Mouse (Mus musculus) kidney, postnatal 36 days (tissue): Measurements from ENCODE around the gene Cd300lf.

Source experiments
- DNase-seq, 2 experiments: peaks; one replicate each; pipeline ENCODE4 v3.0.0; 2021 to 2022; ENCODE audit warnings: mixed read lengths in 2 of 2

Gene Cd300lf

GRCm38 (mm10) chr11:115133800-115134199 lies at the start of gene Cd300lf:
TSS of gene Cd300lf (minus strand) at chr11:115133992.
- no peak for DNase-seq

GRCm38 (mm10) chr11:115181913-115182638 lies 48.3 kb upstream of the Cd300lf start:
- DNase-seq, result peak; percentile 80 to 93

GRCm38 (mm10) chr11:115179881-115180280 lies 46.1 kb upstream of the Cd300lf start:
- peak; percentile 81 to 83 for DNase-seq

- no peak for DNase-seq
Measured at GRCm38 (mm10) chr11:115179191-115179590, 45.4 kb upstream of the Cd300lf start.

- peak; percentile 80 for DNase-seq
Measured at GRCm38 (mm10) chr11:115178766-115179165, 45.0 kb upstream of the Cd300lf start.

- DNase-seq, result peak; percentile 87 to 90
Measured at GRCm38 (mm10) chr11:115177559-115178195, 43.9 kb upstream of the Cd300lf start.

- DNase-seq, result no peak
Measured at GRCm38 (mm10) chr11:115176399-115177190, 42.8 kb upstream of the Cd300lf start.

- DNase-seq, result peak; percentile 52 to 53
Measured at GRCm38 (mm10) chr11:115173549-115174339, 40.0 kb upstream of the Cd300lf start.

- DNase-seq, result peak; percentile 79 to 89
Measured at GRCm38 (mm10) chr11:115172825-115173287, 39.1 kb upstream of the Cd300lf start.

GRCm38 (mm10) chr11:115171125-115171524 lies 37.3 kb upstream of the Cd300lf start:
- peak; percentile 86 to 88 for DNase-seq

- DNase-seq, result no peak
Measured at GRCm38 (mm10) chr11:115169430-115169829, 35.6 kb upstream of the Cd300lf start.

GRCm38 (mm10) chr11:115167631-115168249 lies 33.9 kb upstream of the Cd300lf start:
- no peak for DNase-seq

GRCm38 (mm10) chr11:115166776-115167175 lies 33.0 kb upstream of the Cd300lf start:
- DNase-seq, result no peak

GRCm38 (mm10) chr11:115164976-115165374 lies 31.2 kb upstream of the Cd300lf start:
- DNase-seq, result peak; percentile 84 to 92

- peak; percentile 71 to 80 for DNase-seq
Measured at GRCm38 (mm10) chr11:115164341-115164975, 30.7 kb upstream of the Cd300lf start.

GRCm38 (mm10) chr11:115163568-115164150 lies 29.9 kb upstream of the Cd300lf start:
- peak in 1 of 2 experiments; percentile 58 for DNase-seq

- DNase-seq, result peak; percentile 99
Measured at GRCm38 (mm10) chr11:115162832-115163480, 29.2 kb upstream of the Cd300lf start, which contains the start of gene Slc9a3r1. TSS of gene Slc9a3r1 (plus strand) at chr11:115163341.

- DNase-seq, result peak in 1 of 2 experiments; percentile 5
Measured at GRCm38 (mm10) chr11:115162205-115162601, 28.4 kb upstream of the Cd300lf start.

- no peak for DNase-seq
Measured at GRCm38 (mm10) chr11:115161578-115162204, 27.9 kb upstream of the Cd300lf start.
